Mouse (Mus musculus) R1 (cell line): ENCODE measurements around the gene Hnrnpab.
A peak's percentile ranks its signal among the peaks of the same experiment; 100 is the strongest.

Experiments
- DNase-seq: peaks from one replicate; pipeline ENCODE4 v3.0.0-alpha.2; 2018; ENCODE audit warnings: low read depth, low spot score

The Hnrnpab gene

DNA sequence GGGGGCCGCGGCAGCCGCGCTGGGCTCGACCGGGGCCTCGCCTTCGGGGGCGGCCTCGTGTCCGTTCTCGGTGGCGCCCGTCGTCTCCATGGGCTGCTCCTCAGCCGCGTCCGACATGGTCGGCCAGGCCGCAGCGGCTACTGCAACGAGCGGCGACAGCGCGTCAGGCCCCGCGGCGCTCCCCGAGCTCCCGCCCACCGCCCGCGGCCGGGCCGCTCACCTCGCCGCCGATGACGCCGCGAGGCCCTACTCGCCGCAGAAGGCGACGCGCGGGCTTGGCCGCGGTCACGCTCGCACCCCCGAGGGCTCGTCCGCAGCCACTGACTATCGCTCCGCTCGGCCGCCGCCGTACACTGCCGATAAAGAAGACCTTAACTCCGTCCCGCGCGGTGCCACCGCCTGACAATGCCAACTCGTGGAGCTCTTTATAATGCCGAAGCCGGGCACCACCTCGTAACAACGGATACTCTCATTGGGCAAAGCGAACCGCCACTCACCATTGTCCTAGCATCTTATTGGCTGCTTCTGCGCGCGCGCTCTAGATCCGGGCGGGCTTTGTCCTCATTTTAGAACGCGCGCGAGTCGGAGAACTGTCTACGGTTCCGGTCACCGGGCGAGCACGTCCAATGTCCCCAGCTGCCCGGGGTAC lies at the start of gene Hnrnpab:
Gene Hnrnpab (minus strand): TSS at position 401 of the 649 bp plus-strand sequence.
- peak; percentile 97 for DNase-seq

DNA sequence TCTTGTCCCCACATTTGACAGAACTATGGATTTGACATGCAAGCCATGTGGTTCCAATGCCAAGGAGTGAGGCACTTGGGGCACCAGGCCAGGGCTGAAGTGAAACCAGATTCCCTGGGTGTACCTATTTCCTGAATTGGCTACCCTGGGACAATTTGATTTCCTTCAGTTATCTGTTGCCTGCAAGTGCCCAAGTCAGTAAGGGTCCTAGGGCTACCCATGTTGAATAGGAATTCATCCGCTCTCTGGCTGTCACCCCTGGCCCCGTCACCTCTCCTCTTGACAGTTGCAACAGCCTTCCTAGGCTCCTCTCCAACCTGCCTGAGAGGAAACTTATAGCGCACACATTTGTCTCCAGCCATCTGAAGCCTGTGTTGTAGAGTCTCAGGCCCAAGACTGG lies 48.2 kb upstream of the Hnrnpab start:
- DNase-seq: no peak

DNA sequence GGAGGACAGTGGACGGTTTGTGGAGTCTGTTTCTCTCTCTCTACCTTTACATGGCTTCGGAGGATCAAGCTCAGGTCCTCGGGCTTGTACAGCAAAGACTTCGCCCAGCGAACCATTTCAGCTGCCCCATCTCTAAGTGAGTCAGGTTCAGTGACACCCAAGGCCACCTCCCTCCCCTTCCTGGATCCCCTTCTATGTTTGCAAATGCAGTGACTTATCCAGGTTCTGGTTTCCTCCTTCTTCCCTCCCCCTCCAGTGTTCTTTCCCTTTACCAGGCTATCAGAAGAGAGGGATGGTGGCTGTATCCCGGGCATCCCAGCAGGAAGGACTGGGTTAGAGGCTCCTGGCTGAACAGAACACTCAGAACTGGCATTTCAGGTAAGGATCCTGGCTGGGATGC lies 47.1 kb upstream of the Hnrnpab start:
- no peak for DNase-seq

DNA sequence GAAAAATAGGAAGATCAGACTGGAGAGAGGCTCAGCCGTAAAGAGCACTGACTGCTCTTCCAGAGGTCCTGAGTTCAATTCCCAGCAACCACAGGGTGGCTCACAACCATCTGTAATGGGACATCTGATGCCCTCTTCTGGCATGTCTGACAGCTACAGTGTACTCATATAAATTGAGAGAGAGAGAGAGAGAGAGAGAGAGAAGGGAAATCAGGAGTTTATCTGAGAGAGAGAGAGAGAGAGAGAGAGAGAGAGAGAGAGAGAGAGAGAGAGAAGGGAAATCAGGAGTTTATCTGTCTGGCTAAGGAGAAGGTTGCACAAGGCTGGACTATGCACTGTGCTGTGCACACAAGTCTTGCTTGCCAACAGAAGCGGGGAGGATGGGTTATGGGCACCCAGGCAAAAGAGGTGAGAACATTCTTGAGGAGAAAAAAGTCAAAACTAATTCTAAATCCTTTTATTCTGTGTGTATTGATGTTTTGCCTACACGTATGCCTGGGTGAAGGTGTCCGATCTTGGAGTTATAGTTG lies 46.3 kb upstream of the Hnrnpab start:
- no peak for DNase-seq

DNA sequence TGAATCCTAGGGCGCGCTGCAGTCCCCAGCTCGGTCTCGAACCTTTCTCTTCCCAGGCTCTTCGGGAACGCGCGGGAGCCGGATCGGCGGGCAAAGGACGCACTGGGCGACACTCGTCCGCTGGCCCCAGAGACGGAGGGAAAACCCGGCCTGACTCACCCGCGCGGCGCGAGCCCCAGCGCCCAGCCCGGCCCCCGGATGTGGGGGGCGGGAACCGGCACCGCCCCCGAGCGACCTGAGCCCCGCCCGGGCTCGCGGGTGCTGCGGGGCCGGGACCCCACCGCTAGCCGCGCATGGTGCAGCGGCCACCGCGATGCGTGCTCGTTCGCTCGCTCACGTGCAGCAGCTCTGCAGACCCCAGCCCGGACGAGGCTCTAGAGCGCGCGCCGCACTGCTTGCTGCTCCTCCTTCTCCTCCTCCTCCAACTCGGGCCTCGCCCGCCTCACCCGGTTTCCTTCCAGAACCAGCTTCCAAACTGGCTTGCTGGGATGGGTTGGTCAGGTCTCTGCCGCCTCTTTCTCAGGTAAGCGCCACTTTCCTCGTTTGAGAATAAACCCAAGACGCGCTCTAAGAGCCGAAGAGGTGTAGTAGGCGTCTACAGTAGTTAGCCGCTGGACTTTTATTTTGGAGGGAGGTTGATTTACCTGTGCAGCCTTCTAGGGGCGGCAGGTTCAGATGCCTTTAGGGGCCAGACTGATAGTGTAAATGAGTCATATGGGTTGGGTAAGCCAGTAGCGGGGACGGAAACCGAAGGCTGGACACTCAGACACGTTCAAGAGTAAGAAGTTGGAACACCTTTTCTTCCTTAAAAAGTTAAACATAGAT lies 44.3 kb upstream of the Hnrnpab start, which contains the start of the genes N4bp3 and D930048N14Rik:
Gene N4bp3 (minus strand): TSS at position 152 of the 825 bp plus-strand sequence.
Gene D930048N14Rik (plus strand): TSS at position 264 of the 825 bp plus-strand sequence.
- DNase-seq: peak; percentile 79

DNA sequence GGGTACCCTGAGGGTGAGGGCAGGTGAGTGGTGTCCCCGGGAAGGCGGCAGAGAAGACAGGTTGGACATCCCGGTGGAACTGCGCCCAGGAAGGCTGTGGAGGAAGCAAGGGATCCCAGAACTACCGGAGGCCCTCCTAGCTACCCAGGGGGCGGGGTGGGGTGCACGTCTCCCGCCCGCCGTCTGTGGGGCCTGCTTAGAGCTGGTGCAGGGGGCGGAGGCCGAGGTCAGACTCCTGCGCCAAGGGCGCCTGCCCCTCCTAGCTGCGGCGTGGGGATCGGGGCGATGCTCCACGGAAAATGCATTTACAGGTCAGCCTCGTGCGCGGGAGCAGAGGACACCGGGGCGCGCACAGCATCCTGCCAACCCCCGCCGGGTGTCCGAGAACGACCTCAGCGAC lies 43.6 kb upstream of the Hnrnpab start:
- DNase-seq: peak; percentile 50

DNA sequence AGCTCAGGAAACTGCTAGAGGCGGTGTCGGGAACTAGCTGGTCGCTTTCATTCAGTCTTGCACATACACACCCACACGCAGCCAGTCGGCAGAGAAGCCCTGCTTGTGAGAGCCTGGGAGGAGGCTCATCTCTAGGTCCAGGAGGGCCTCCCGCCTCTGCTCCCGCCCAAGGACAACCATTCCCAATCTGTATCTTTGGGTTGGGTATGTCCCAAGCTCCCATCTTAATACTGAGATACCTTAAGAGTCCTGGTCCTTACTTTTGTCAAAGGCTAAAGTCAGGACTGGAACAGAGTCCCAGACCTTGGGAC lies 43.2 kb upstream of the Hnrnpab start:
- DNase-seq: peak; percentile 63

DNA sequence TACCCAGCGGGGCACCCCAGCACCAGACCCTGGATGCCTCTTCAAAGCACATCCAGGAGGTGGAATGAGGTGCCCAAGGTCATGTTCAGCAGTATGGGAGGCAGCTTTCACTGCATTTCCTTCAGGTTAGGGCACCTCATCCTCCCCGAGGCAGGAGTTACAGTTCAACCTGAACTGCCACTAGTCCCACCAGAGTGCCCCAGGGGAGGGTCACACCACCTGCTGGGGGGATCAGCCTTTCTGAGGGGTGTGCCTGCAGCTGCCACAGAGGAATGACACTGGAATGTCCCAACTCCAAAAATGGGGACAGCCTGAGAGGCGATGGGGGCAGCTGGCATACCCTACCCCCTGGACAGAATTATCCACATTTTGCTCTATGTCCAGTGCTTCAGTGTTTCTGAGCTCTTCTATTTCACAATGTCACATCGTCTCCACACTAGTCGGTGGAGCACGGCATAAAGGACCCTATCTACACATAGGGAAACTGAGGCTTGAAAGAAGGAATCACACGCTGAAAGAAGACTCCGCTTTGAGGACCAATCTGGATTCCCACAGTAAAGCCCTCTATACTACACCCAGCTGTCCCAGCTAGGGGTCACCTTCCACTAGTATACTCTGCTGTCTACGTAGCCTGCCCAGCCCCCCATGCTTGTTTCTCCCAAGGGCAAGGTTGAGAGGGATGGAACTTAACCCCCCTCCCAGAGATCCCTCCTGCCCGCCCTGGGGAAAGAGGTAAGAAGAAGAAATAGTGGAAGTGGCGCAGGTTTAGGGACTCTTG lies 42.7 kb upstream of the Hnrnpab start:
- peak; percentile 60 for DNase-seq

DNA sequence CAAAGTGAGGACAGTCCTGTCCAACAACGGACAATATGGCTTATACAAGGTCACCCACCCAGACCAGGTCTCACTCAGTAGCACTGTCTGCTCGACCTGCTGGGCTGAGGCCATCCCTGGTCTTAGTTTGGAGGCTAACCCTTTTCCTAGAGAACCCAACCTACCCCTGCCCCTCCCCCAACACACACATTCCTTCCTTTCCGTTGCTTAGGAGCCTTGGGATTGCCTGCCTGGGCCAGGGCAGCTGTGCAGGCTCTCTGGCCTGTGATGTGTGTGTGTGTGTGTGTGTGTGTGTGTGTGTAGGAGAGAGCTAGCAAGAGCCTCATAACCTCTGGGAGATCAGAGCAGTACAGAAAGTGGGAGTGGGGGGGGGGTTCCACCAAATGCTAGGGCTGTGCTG lies 41.9 kb upstream of the Hnrnpab start:
- peak; percentile 89 for DNase-seq

DNA sequence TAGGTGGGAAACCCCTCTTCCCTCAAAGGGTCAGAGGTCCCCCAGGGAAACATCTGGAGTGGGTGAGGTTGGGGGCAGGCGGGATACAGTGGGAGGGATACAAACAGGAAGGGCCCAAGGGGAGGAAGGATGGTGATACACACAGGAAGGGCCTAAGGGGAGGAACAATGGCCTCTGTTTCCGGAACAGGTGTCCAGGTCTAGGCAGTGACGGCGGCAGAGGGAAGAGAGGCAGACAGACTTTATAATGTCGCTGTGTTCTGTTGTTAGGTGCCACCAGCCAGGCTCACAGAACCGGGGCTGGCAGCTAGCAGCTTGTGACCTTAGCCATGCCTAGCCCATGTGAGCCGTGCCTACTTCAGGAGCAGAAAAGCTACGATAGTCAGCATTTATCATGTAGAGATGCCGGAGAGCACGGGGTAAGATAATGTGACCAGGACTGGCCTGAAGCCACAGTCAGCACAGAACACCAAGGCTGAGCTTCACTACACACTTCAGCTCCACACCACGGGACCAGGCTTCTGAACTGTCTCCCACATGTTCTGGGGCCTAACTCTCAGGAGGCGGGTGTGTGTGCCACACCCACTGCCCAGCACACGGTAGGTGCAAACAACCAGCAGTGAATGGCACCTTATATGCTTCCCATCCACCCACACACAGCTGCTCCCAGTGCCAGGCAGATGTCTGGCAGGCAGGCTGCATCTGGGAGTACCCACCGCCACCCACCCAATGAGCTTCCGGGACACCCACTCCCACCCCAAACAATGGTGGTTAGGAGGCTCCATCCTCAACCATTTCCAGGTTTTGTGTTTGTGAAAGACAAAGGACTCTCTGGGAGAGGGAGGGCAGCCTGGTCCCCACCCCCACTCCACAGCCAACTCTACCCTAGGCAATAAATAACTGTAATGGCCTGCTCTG lies 40.4 kb upstream of the Hnrnpab start:
- peak; percentile 87 for DNase-seq

DNA sequence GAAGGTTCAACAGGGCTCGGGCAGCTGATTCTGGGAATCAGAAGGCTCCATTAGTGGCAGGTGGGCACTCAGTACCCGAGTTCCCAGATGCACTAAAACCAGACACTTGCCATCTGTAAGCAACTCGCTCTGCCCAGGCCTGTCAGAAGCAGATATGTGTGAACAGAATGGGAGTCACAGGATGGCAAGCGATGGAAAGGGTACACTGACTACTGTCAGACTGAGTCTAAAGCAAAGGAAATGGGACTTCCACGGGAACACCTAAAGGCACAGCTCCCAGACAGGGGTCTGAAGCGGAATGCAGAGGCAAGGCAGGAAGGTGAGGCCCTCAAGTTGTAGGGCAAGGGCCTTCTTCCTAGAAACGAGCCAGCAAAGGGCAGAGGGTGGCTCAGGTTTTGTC lies 39.6 kb upstream of the Hnrnpab start:
- no peak for DNase-seq

DNA sequence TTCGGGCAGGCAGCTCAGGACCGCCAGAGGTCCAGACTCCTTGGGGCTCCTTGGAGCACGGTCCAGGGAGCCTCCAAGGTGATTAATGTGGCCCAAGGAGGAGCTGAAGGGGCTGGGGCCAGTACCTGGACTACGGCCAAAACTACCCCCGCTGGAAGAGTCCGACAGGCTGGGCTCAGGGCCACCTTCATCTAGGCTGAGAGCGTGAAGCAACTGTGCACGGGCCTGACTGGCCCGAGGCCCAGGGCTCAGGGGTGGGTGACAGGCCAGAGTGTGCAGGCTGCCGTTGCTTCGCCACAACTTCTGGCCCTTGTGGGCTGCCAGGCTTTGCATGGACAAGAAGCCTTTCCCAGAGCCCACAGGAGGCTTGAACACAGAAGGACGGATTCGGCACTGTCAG lies 38.6 kb upstream of the Hnrnpab start:
- no peak for DNase-seq

DNA sequence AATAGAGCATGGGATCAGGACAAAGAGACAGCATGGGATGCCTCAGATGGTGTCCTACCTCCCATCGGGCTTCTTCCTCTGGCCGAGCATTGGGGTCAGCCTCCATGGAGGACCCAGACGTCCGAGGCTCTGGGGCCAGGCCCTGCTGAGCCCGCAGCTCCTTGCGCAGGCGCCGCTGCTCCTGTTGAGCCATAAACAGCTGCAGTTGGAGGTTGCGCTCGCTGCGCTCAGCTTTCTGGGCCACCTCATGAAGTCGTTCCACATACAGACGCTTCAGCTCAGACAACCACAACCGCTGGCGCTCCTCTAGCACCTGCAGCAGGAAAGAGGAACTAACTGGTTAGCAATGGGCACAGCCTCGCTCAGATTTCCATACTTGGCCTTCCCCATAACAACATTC lies 37.6 kb upstream of the Hnrnpab start:
- no peak for DNase-seq

DNA sequence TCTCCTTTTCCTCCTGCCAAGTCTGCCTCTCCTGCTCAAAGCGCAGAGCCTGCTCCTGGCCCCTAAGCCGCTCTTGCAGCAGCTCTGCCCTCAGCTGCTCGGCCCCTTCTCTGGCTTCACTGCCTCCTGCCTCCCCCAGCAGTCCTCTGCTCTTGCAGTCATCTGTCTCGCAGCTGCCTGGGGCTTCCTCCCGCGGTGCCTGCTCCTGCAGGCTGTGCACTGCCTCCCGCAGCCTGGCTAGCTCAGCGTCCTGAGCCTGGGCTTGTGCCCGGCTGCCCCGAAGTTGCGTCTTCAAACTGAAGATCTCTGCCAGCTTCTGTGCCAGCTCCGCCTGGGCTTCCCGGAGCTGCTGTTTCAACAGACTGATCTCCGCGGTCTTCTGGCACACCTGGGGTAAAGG lies 37.1 kb upstream of the Hnrnpab start:
- DNase-seq: no peak

DNA sequence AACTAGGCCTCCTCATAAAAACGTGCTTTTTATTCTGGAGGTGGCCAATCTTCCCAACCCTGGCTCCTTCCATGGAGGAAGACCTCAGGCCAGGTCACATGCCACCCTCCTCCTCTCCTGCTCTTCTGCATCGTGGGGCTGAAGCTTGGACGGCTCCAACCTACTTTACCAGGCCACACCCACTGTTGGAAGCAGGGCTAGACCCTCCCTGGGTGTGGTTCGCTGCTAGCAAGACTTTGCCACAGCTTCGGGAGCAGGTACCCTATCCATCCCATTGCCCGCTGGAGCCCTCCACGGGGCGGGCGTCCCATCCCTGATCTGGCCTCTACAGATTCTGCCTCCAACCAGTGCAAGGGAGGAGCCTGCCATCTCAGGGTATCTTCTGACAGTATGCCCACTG lies 36.6 kb upstream of the Hnrnpab start:
- DNase-seq: peak; percentile 58

DNA sequence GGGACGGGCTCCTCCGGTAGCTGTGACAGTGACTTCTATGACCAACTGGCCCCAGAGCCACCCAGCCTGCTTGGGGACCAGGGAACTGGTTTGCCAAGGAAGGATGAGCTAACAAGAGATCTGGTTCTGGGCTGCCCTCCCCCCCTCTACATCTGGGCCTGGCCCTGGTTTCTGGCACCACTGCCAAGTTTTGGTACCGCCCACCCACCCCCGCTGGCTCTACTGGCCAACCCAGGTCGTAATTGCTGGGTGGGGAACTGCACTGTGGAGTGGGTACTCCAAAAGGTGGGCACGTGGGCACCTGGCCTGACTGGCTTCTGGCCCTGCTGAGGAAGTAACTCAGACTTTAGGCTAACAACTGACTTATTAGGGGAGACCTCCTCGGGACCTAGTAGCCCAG lies 34.1 kb upstream of the Hnrnpab start:
- DNase-seq: no peak

DNA sequence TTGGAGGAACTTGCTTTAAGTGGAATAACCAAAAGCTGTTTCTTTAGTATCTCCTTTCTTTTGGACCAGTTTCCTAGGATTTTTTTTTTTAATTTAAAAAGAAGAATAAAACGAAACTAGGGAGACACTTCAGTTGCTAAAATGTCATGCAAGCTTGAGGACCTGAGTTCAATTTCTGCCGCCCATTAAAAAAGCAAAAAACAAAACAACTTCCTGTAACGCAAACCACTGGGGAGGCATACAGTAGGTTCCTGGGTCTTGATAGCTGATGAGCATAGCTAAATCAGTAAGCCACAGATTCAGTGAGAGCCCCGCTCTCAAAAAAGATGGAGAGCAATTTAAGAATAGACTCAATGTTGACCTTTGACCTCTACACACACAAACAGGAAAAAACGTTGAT lies 31.9 kb upstream of the Hnrnpab start:
- DNase-seq: no peak

DNA sequence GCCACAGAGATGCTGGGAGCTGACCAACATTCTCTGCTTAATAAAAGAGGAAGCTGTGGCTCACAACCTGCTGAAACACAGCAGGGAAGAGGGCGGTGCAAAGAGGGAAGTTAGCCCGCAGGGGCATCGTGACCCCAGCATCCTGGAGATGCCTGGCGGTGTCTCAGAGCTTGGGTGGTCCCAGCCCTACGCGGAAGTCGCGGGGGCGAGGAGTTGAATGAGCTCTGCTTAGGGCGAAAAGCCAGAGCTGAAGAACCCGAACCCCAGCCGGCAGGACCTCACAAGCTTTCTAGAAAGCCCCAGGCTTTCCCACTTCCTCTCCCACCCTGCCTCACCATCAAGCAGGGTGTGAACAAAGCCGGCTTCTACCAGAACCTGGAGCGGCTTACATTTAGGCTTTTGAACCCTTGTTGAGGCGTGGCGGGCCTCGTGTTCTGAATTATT lies 31.3 kb upstream of the Hnrnpab start:
- peak; percentile 95 for DNase-seq

DNA sequence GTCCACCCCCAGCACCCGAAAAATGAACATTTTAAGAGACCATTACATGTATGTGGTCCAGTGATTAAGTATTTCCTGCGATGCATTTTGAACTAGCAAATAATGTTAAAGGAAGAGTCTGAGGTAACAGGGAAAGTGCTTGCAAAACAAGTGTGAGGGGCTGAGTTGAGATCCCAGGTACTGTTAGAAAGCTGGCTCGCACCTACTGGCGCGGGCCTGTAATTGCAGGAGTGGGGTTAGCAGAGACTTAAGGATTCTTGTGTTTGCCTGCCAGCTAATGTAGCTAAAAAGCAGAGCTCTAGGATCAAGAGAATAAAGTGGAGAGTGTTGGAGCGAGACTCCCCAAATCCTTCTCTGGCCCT lies 29.7 kb upstream of the Hnrnpab start:
- DNase-seq: peak; percentile 89

DNA sequence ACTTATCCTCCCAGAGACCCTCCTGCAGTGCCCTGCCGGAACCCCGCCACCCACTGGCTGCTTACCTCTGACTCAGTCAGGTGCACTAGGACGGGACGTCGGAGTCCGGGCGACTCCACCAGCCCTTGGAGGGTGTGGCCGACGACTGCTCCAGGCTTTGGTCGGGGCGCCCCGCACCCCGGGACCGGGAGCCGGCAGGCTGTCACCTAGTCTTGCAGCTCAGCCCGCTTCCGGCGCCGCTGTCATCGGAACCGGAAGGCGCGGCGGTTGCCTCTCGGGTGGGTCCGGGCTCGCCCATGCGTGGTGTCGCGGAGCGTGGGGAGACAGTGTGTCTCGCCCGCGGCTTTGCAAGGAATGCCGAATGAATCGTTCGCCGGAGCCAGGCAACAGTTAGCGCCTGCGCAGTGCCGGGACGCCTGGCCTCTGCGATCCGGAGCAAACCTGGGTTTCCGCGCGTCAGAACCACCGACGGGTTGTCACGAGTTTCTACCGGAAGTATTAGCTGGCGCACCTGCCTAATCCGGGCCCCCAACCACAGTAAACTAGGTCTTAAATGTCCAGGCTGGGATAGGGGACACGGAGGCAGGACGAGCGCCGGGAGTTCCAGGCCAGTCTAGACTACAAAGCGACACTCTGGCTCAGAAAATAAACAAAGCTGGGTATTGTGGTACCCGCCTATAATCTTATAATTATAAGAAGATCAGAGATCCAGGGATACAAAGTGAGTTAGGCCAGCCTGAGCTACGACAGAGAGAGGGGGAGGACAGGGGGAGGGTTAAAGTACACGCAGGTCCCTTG lies 29.1 kb upstream of the Hnrnpab start, which contains the start of gene Rmnd5b:
Gene Rmnd5b (minus strand): TSS at position 372 of the 798 bp plus-strand sequence.
- DNase-seq: peak; percentile 93
